ENCODE assay signal across 24 mouse cellular contexts in the genomic region with DNA sequence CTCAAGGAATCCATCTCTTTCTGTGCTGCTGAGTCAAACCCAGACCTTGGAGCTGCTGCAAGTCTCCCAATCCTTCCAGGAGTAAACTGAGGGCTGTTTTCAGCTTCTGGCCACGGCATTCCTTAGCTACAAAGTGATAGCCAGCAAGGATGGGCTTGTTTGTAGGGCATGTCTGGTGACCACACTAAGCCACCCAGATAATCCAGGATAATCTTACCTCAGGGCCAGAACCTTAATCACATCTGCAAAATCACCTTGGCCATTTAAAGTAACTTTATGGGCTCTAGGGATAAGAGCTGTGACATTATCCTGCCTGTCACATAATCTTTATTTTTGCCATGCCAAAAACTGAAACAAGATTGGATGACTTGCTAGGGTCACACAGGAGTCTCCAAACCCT. TPM values are rescaled to one million over a fixed set of nuclear protein-coding genes. Genes with fewer than 3 reads are reported as not detected.
DNase-seq lines count a peak whose midpoint lies in the region; TF ChIP-seq lines count a peak whose summit lies in the region.
"Had no signal": no experiment of that assay in that cellular context is flagged by ENCODE, and none has a peak within 500 bp of the region (broad histone marks: within the 10 kb centered on the region; RNA-seq: fewer than 3 reads in every experiment).

No protein-coding gene starts in this region.

- peaks cover 43% of the 10 kb centered on the region for H3K79me2 ChIP-seq in CH12.LX (replicated peaks; ENCODE audit: control insufficient read depth, extremely low read depth, insufficient read depth, poor library complexity, severe bottlenecking)

- H3K27me3 ChIP-seq in CH12.LX (replicated peaks), result no peaks in the 10 kb centered on the region
- H3K27me3 ChIP-seq: embryonic facial prominence, embryonic 12.5 days; forebrain, embryonic 13.5 days; forebrain, embryonic 15.5 days; Patski had no signal

- TF ChIP-seq POLR2A in CH12.LX (IDR thresholded peaks at IDR 0.05; ENCODE audit: low read depth, low read length), result peak; percentile 11; the same call in 1 of the 2 replicates

- dilution Hi-C loops in CH12.LX (cut with MboI; ENCODE audit: extremely low pct_ligation_motif_present, extremely low pct_unique_long_range_greater_than_20kb, low sequenced_read_pairs), result no loop called here

- no peak for TF ChIP-seq CTCF in layer of hippocampus, adult 2 months (conservative IDR thresholded peaks at IDR 0.05)
- no peak for TF ChIP-seq CTCF in CH12.LX (conservative IDR thresholded peaks at IDR 0.05 in 1 of 2, IDR thresholded peaks at IDR 0.05 in 1 of 2; ENCODE audit: low read depth in 2 of 2, low read length in 2 of 2)

- no peak overlapping the region for H3K4me3 ChIP-seq in layer of hippocampus, adult 2 months
- no peak overlapping the region for H3K4me3 ChIP-seq in CH12.LX (replicated peaks in 1 of 3; ENCODE audit: low read depth in 2 of 3, low read length in 2 of 3, poor library complexity in 1 of 3)
- H3K4me3 ChIP-seq: embryonic facial prominence, embryonic 10.5 days; embryonic facial prominence, embryonic 12.5 days; forebrain, embryonic 13.5 days; forebrain, embryonic 15.5 days had no signal

- peaks cover 8 to 31% of the 10 kb centered on the region in 2 experiments; a peak in 3 of 4 replicates for H3K4me1 ChIP-seq in CH12.LX (ENCODE audit: control insufficient read depth in 1 of 2, insufficient read depth in 2 of 2)

- H3K9me3 ChIP-seq in CH12.LX (replicated peaks; ENCODE audit: low read length), result no peaks in the 10 kb centered on the region
- H3K9me3 ChIP-seq: embryonic facial prominence, embryonic 10.5 days; embryonic facial prominence, embryonic 12.5 days; forebrain, embryonic 13.5 days; forebrain, embryonic 15.5 days had no signal

- no peak for TF ChIP-seq EP300 in CH12.LX (IDR thresholded peaks at IDR 0.05; ENCODE audit: low read length)

- peak overlapping the region; percentile 48; the same call in 1 of the 2 replicates for H3K27ac ChIP-seq in layer of hippocampus, adult 2 months
- H3K27ac ChIP-seq in CH12.LX (ENCODE audit: insufficient read depth, low read depth), result no peak overlapping the region
- H3K27ac ChIP-seq: embryonic facial prominence, embryonic 10.5 days; embryonic facial prominence, embryonic 12.5 days; forebrain, embryonic 13.5 days; forebrain, embryonic 15.5 days had no signal

- DNase-seq in layer of hippocampus, adult 2 months (ENCODE audit: low spot score in 2 of 2), result no peak
- no peak for DNase-seq in layer of hippocampus, adult 11-12 months (ENCODE audit: low spot score)
- no peak for DNase-seq in CH12.LX (ENCODE audit: extremely low read depth)
- peak; percentile 52 for DNase-seq in retina, postnatal 1 day
- no peak for DNase-seq in right cerebral cortex, postnatal 14 days
- no peak for DNase-seq in embryo, embryonic 9.5 days (ENCODE audit: extremely low spot score)
- DNase-seq: adrenal gland, adult 8-10 months; adrenal gland, postnatal 14 days; adrenal gland, postnatal 36 days; B cell, adult 2 months; cerebellum, adult 11 months; cerebellum, adult 18-20 months; cerebellum, adult 8-10 months; cerebellum, adult 9-11 months; cerebellum, postnatal 14 days; cerebellum, postnatal 36 days; embryo, embryonic 11 days; forebrain, postnatal 0 days had no signal

- H3K36me3 ChIP-seq in CH12.LX (replicated peaks in 1 of 2; ENCODE audit: control insufficient read depth in 1 of 2, insufficient read depth in 1 of 2, low read length in 1 of 2), result peaks cover 29 to 56% of the 10 kb centered on the region in 2 experiments

- in situ Hi-C loops in CH12.LX (cut with MboI; ENCODE audit: low pct_ligation_motif_present, low pct_unique_long_range_greater_than_20kb, low sequenced_read_pairs), result no loop called here

- no peak for TF ChIP-seq RAD21 in CH12.LX (IDR thresholded peaks at IDR 0.05; ENCODE audit: low read depth, low read length)

- H3K4me2 ChIP-seq in CH12.LX (ENCODE audit: insufficient read depth, low read depth, poor library complexity, severe bottlenecking), result no peak overlapping the region
- H3K4me2 ChIP-seq: embryonic facial prominence, embryonic 12.5 days; forebrain, embryonic 13.5 days; forebrain, embryonic 15.5 days had no signal

- H3K9ac ChIP-seq in CH12.LX (ENCODE audit: insufficient read depth, low read depth), result no peak overlapping the region
- H3K9ac ChIP-seq: embryonic facial prominence, embryonic 12.5 days; forebrain, embryonic 13.5 days; forebrain, embryonic 15.5 days; forebrain, postnatal 0 days had no signal

TF ChIP-seq in CH12.LX, 34 proteins besides CTCF, POLR2A, EP300 and RAD21:
- TF ChIP-seq IRF4 (IDR thresholded peaks at IDR 0.05; ENCODE audit: low read depth, low read length), result no peak
- TF ChIP-seq TCF12 (IDR thresholded peaks at IDR 0.05; ENCODE audit: low read depth, low read length), result no peak
- no peak for TF ChIP-seq BHLHE40 (IDR thresholded peaks at IDR 0.05; ENCODE audit: low read depth, low read length)
- no peak for TF ChIP-seq ZKSCAN1 (IDR thresholded peaks at IDR 0.05; ENCODE audit: borderline replicate concordance, low read depth, low read length)
- TF ChIP-seq NELFE (IDR thresholded peaks at IDR 0.05; ENCODE audit: low read depth, low read length), result no peak
- TF ChIP-seq RCOR1 (conservative IDR thresholded peaks at IDR 0.05; ENCODE audit: low read depth, low read length), result no peak
- no peak for TF ChIP-seq ZMIZ1 (IDR thresholded peaks at IDR 0.05; ENCODE audit: low read depth, low read length)
- no peak for TF ChIP-seq E2F4 (IDR thresholded peaks at IDR 0.05; ENCODE audit: insufficient replicate concordance, low read depth, low read length)
- no peak for TF ChIP-seq ELF1 (IDR thresholded peaks at IDR 0.05; ENCODE audit: low read depth, low read length)
- TF ChIP-seq MAFK (IDR thresholded peaks at IDR 0.05; ENCODE audit: insufficient replicate concordance, low read length), result no peak
- TF ChIP-seq SIN3A (IDR thresholded peaks at IDR 0.05; ENCODE audit: low read length), result no peak
- TF ChIP-seq CHD1 (IDR thresholded peaks at IDR 0.05; ENCODE audit: low read depth, low read length), result no peak
- no peak for TF ChIP-seq NRF1 (IDR thresholded peaks at IDR 0.05; ENCODE audit: low read depth, low read length)
- no peak for TF ChIP-seq MYC (IDR thresholded peaks at IDR 0.05; ENCODE audit: low read depth, low read length)
TF ChIP-seq in CH12.LX: peak in this region for 0.

RNA-seq across cellular contexts. Expression of a gene that starts 5.2 kb away (rescaled TPM):
- total RNA-seq in layer of hippocampus, adult 2 months (2021), result 1,000 to 10,000 TPM in 1 of 2 experiments, 100 to 1,000 TPM in 1; 959 to 1,016 TPM
- total RNA-seq in CH12.LX (2012; rRNA removed) (797 and 822 TPM in 2 replicates), CH12.LX (2014; rRNA removed) (275 and 326 TPM in 2 replicates)
- polyA plus RNA-seq in CH12.LX (2012; ENCODE audit: insufficient read length, low read depth), result 617 and 896 TPM in 2 replicates

RNA-seq across cellular contexts. Expression of a gene that starts 6.1 kb away (rescaled TPM):
- total RNA-seq in layer of hippocampus, adult 2 months (2021), result 100 to 1,000 TPM; 299 TPM
- total RNA-seq in CH12.LX (2012; rRNA removed) (102 and 114 TPM in 2 replicates), CH12.LX (2014; rRNA removed) (115 and 119 TPM in 2 replicates)
- 126 and 139 TPM in 2 replicates for polyA plus RNA-seq in CH12.LX (2012; ENCODE audit: insufficient read length, low read depth)

RNA-seq across cellular contexts. Expression of a gene that starts 28.8 kb away (rescaled TPM):
- total RNA-seq in layer of hippocampus, adult 2 months (2021), result 10 to 100 TPM; 34.2 to 38.1 TPM
- 40.6 and 45.5 TPM in 2 replicates for total RNA-seq in CH12.LX (2012; rRNA removed)
- total RNA-seq in CH12.LX (2014; rRNA removed), result 63.1 and 65.7 TPM in 2 replicates
- polyA plus RNA-seq in CH12.LX (2012; ENCODE audit: insufficient read length, low read depth), result 61.2 and 69.3 TPM in 2 replicates

RNA-seq across cellular contexts. Expression of a gene that starts 54.9 kb away (rescaled TPM):
- 10 to 100 TPM; 17.0 to 18.2 TPM for total RNA-seq in layer of hippocampus, adult 2 months (2021)
- total RNA-seq in CH12.LX (2012; rRNA removed) (12.0 and 13.3 TPM in 2 replicates), CH12.LX (2014; rRNA removed) (9.2 and 10.3 TPM in 2 replicates)
- 22.8 and 28.2 TPM in 2 replicates for polyA plus RNA-seq in CH12.LX (2012; ENCODE audit: insufficient read length, low read depth)
- polyA plus RNA-seq: activated CD4-positive, CD25-positive, alpha-beta regulatory T cell, adult 4 months had no signal
